Mouse (Mus musculus) hindbrain, embryonic 15.5 days (tissue): Measurements from ENCODE around the gene Thsd7a. TPM values are rescaled to one million over a fixed set of nuclear protein-coding genes. Genes with fewer than 3 reads are reported as not detected.

ENCODE experiments used
- ATAC-seq: fragments of 200-750 bp; cut with Nextera tagmentation; 2 replicates; pipeline ENCODE4 v1.8.0; 2017; ENCODE audit warnings: low read depth, moderate number of reproducible peaks, moderate TSS enrichment; ENCODE audit not compliant: low FRiP score
- H3K27ac ChIP-seq: fragments of 300-500 bp; sonication (generic); replicated peaks from 2 replicates; pipeline ENCODE4 v1.5.1; 2015; ENCODE audit warnings: mild to moderate bottlenecking, inconsistent platforms
- H3K27me3 ChIP-seq: fragments of 300-500 bp; sonication (generic); 2 replicates; pipeline ENCODE4 v1.6.1; 2015; ENCODE audit warnings: control low read depth, inconsistent platforms
- H3K36me3 ChIP-seq: fragments of 300-500 bp; sonication (generic); 2 replicates; pipeline ENCODE4 v1.6.1; 2015; ENCODE audit warnings: control low read depth, inconsistent platforms
- H3K4me1 ChIP-seq: fragments of 300-500 bp; sonication (generic); replicated peaks from 2 replicates; pipeline ENCODE4 v1.6.1; 2015; ENCODE audit warnings: control low read depth, inconsistent platforms
- H3K4me2 ChIP-seq: fragments of 300-500 bp; sonication (generic); 2 replicates; pipeline ENCODE4 v1.6.1; 2015; ENCODE audit warnings: moderate library complexity, mild to moderate bottlenecking, inconsistent platforms
- H3K4me3 ChIP-seq: fragments of 300-500 bp; sonication (generic); 2 replicates; pipeline ENCODE4 v1.5.1; 2015; ENCODE audit warnings: mild to moderate bottlenecking, inconsistent platforms
- H3K9ac ChIP-seq: fragments of 300-500 bp; sonication (generic); 2 replicates; pipeline ENCODE4 v1.6.1; 2015; ENCODE audit warnings: inconsistent platforms
- H3K9me3 ChIP-seq: fragments of 300-500 bp; sonication (generic); 2 replicates; pipeline ENCODE4 v1.6.1; 2016; ENCODE audit warnings: control low read depth, inconsistent platforms
- WGBS: fragments of 180-500 bp; shearing (Covaris S2); methylation state at CpG from one replicate; pipeline ENCODE4 v1.1.7; 2015; 5-methylcytosine and 5-hydroxymethylcytosine counted together
- polyA plus RNA-seq: library from polyadenylated mRNA; unstranded; fragments of >200 nt; fragmentation: Nextera tagmentation; extraction: Ambion mirVana; gene quantifications from 2 replicates; pipeline ENCODE4 v1.2.1, GENCODE M21; 2015

The Thsd7a gene
- polyA plus RNA-seq, 1 experiment from 2014 or later: 32.8 TPM

DNA sequence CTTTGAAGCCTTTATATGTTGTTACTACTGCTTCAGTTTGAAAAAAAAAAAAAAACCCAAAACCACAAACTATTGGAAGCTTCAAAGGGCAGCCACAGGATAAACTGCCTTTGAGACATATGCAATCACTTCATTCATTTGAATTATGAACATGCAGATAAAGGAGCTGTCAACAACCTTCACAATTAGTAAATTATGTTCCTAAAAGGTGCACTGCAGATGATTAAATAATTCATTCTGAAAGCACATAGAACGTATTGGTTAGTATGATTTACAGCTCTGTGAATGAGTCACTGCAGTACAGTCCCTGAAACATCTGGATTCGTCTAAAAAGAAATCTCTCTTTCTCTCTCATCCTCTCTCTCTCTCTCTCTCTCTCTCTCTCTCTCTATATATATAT, 390.5 kb downstream of the Thsd7a start:
- Histone ChIP-seq H3K27me3 (no peaks in the 10 kb centered on the region), H3K9ac (no peak overlapping the region), H3K4me2 (no peak overlapping the region), H3K27ac (no peak overlapping the region), H3K36me3 (no peaks in the 10 kb centered on the region), H3K4me1 (no peaks in the 10 kb centered on the region), H3K9me3 (no peaks in the 10 kb centered on the region), H3K4me3 (no peak overlapping the region)
- WGBS: 63% methylated on average over 2 of the region's 2 CpGs
- ATAC-seq: no peak

DNA sequence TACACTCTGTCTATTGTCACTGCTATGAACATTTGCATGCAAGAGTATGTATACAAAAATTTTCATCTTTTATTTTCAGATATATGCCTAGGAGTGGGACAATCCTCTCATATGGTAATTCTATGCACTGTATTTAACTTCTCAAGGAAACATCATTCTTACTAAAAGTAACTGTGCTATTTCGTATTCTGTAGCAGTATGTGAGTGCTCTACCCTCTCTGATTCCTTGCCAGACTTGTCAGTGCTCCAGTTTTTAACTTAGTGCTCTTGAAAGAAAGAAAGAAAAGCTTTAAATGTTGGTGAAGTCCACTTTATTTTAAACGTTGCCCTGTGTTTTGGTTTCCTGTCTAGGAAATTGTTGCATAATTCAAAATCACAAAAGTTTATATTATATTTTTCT, 395.6 kb downstream of the Thsd7a start:
- Histone ChIP-seq H3K27ac (no peak overlapping the region), H3K4me3 (no peak overlapping the region), H3K4me1 (0 out of 2 replicates have a peak, but pooled peaks cover 3% of the 10 kb centered on the region), H3K27me3 (no peaks in the 10 kb centered on the region), H3K4me2 (no peak overlapping the region), H3K9ac (no peak overlapping the region), H3K36me3 (no peaks in the 10 kb centered on the region), H3K9me3 (no peaks in the 10 kb centered on the region)
- ATAC-seq: no peak
- 79% methylated on average over 2 of the region's 2 CpGs for WGBS

DNA sequence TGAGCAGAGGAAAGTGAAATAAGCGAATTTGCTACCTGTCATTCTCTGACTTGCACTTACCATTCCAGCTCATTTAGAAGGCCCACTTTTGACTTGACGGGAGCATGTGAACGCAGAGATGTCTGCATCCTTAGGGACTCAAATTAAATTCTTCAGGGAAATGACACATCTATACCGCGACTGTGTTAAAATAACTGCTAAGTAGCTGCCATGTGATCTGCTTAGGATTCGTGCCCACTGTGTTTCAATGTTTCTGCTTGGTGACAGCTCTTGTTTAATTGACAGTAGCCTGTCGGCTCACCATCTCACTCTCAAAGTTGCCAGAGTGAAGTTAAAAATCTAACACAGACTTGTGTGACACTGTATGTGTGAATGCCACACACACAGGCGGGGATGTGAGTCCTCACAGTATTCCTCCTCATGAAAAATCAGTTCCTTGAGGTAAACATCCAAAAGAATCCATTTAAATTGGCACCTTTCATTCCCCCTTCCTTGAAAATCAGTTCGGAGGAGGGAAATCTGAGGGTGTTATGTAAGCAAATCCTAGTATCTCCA, 397.0 kb downstream of the Thsd7a start:
- Histone ChIP-seq H3K27ac (no peak overlapping the region), H3K4me1 (0 out of 2 replicates have a peak, but pooled peaks cover 3% of the 10 kb centered on the region), H3K9me3 (no peaks in the 10 kb centered on the region), H3K36me3 (no peaks in the 10 kb centered on the region), H3K4me2 (no peak overlapping the region), H3K9ac (no peak overlapping the region), H3K4me3 (no peak overlapping the region), H3K27me3 (no peaks in the 10 kb centered on the region)
- ATAC-seq: no peak
- 67% methylated on average over 9 of the region's 9 CpGs for WGBS

DNA sequence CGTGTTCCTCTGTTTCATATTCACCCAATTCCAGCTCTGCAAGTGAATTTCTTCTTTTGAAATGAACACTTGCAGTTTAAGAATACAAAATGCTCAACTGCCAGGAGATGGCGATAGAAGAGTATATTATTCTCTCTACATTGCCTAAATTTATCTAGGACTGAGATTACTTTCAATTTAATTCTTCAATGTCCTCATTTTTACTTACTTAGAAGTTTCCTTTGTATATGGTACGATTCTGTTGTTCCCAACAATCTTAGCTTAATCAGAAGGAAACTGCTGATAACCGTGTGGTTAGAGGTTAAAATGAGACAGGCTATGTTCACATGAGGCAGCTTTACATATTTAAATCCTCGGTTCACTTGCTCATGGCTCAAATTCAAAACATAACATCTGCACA, 398.5 kb downstream of the Thsd7a start:
- H3K36me3 ChIP-seq: no peaks in the 10 kb centered on the region
- ATAC-seq: peak; percentile 63; the same call in 1 of the 2 replicates

DNA sequence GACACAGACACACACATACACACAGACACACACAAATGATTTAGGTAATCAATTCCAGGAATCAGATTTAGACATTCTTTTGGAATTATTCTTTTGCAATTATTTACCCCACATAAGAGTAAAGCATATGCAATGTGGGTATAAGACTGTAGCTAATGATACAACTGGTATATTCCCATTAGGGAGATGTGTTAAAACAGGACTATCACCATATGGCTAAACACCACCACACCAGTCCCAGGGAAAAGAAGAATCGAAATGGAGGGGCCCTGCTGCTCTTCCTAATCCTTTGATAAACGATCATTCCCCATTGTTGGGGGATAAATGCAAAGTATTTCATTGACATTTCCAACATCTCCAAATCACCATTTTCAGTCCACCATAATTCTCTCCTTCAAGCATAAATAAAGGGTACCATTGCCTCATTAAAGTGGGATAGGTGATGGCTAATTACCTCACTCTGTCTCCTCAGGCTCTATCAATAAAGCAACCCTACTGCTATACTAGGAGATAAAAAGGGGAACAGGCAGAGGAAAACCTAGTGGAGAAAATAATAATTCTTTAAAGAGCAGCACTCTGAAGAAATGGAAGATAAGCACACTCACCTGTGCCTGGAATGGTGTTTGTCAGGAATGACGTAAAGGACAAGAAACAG, 400.0 kb downstream of the Thsd7a start:
- H3K36me3 ChIP-seq: no peaks in the 10 kb centered on the region
- ATAC-seq: no peak
- 0 out of 2 replicates have a peak, but pooled peaks cover 3% of the 10 kb centered on the region for H3K4me1 ChIP-seq
- no peak overlapping the region for H3K9ac ChIP-seq
- H3K9me3 ChIP-seq: no peaks in the 10 kb centered on the region
- H3K27ac ChIP-seq: no peak overlapping the region
- no peak overlapping the region for H3K4me3 ChIP-seq
- no peak overlapping the region for H3K4me2 ChIP-seq
- 61% methylated on average over 3 of the region's 3 CpGs for WGBS
- H3K27me3 ChIP-seq: no peaks in the 10 kb centered on the region

More for the DNA sequence above, 398.5 kb downstream of the Thsd7a start:
- Histone ChIP-seq H3K9me3 (no peaks in the 10 kb centered on the region), H3K4me1 (0 out of 2 replicates have a peak, but pooled peaks cover 3% of the 10 kb centered on the region), H3K9ac (no peak overlapping the region), H3K27me3 (no peaks in the 10 kb centered on the region), H3K27ac (no peak overlapping the region), H3K4me2 (peak overlapping the region; percentile 26; the same call in 1 of the 2 replicates), H3K4me3 (no peak overlapping the region)
- WGBS: 35% methylated on average over 5 of the region's 5 CpGs

DNA sequence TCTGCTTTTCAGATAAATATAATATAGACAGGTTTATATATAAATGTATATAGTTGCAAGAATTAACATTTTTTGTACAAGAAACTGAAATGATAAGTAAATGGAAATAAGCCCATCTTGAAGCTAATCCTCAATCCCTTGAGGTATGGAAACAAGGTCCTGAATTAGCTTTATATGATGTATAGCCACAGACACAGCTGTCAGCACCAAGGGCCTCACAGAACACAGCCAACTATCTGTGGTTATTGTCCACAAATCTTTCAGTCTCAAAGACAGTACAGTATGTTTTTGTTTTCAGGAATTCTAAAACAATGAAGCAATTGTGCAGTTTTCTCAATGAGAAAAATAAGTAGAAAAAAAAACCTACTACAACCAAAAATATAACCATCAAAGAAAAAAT, 400.5 kb downstream of the Thsd7a start:
- Histone ChIP-seq H3K36me3 (no peaks in the 10 kb centered on the region), H3K9me3 (no peaks in the 10 kb centered on the region), H3K4me3 (no peak overlapping the region), H3K27me3 (no peaks in the 10 kb centered on the region), H3K27ac (no peak overlapping the region), H3K4me2 (no peak overlapping the region), H3K9ac (no peak overlapping the region), H3K4me1 (0 out of 2 replicates have a peak, but pooled peaks cover 3% of the 10 kb centered on the region)
- ATAC-seq: no peak

DNA sequence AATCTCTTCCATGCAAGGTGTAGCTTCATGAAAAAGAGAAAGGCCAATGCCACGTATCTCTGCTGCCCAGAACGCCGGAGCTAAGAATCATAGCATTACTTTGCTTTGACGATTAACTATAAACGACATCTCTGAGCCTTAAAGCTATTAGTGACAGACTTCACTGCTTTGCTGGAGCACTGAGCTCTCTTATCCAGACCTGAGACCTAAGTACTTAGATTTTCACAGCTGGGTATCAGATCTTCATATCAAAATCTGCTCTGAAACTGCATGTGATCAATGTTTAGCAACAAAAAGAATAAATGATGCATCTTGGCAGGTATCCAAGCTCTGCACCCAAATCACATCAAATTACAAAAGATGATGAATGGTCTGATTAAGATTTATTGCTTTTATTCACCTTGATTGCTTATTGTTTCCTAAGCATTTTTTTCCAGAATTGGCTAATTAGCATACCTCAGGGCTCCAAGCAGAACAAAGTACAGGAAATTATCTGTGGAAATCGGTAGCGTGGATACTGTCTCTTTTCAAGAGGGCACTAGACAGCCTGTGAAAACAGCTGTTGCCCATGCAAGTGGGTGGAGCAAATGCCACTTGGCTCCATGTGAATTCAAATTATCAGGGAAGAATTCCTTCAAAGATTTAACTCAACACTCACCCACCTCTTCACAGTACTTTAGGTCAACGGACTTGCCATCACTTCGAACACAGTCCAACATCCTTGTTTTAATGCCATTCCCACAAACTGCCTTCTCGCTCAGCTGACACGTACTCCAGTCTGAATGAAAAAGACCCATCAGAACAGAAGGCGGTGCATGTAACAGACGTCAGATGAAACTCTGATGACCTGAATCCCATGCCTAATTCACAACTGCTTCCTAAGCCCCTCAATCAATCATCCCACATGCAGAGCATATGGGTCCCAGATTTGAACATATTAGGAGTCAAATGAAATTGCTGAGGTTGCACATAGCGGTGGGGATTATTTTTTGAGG, 412.3 kb downstream of the Thsd7a start:
- ATAC-seq: peak; percentile 69; the same call in 1 of the 2 replicates
- H3K36me3 ChIP-seq: no peaks in the 10 kb centered on the region
- no peak overlapping the region for H3K4me3 ChIP-seq
- H3K9me3 ChIP-seq: no peaks in the 10 kb centered on the region
- H3K4me1 ChIP-seq: peaks cover 9% of the 10 kb centered on the region; the same call in 1 of the 2 replicates
- WGBS: 40% methylated on average over 14 of the region's 14 CpGs
- H3K9ac ChIP-seq: no peak overlapping the region
- no peak overlapping the region for H3K4me2 ChIP-seq
- H3K27me3 ChIP-seq: no peaks in the 10 kb centered on the region
- H3K27ac ChIP-seq: 0 out of 2 replicates have a peak overlapping the region, but pooled peaks have one; percentile 7

DNA sequence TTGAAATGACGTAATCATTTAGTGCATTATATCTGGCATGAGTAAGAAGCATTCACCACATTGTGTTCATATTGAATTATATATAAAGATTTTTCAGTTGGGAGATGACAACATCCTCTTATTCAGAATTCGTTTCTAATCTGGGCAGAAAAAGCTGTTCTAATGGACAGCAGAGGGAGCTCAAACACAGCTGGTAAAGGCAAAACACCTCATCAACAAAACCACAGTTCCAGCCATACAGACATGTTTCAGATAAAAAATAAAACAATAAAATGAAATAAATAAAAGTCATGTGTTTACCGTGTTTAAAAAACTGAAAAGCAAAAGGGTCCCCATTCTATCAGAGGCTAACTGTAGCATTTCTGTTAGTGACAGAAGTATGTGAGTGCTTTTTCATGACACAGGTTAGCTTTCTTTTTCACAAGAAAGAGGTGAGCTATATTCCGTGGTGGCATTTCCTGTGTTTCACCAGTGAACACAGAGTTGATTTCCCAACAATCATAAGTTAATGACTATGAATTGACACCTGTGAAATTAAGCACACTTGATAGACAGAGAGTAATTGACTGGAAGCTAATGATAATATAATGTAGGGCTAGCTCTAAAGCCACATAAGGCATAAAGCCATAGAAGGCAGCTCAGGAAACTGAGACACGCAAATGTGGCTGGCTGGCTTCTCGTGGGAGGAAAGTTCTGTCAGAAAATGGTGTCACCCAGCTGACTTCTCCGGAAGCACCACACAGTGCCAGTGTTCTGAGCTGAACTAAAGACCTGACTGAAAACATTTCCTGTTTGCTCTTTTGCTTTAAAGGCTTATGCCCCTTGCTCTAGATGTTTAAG, 433.9 kb downstream of the Thsd7a start:
- Histone ChIP-seq H3K4me1 (no peaks in the 10 kb centered on the region), H3K9ac (no peak overlapping the region), H3K9me3 (no peaks in the 10 kb centered on the region), H3K4me3 (no peak overlapping the region), H3K36me3 (no peaks in the 10 kb centered on the region; the same call in 1 of the 2 replicates), H3K27me3 (no peaks in the 10 kb centered on the region), H3K27ac (0 out of 2 replicates have a peak overlapping the region, but pooled peaks have one; percentile 30), H3K4me2 (no peak overlapping the region)
- 56% methylated on average over 7 of the region's 7 CpGs for WGBS
- peak; percentile 72; the same call in 1 of the 2 replicates for ATAC-seq

DNA sequence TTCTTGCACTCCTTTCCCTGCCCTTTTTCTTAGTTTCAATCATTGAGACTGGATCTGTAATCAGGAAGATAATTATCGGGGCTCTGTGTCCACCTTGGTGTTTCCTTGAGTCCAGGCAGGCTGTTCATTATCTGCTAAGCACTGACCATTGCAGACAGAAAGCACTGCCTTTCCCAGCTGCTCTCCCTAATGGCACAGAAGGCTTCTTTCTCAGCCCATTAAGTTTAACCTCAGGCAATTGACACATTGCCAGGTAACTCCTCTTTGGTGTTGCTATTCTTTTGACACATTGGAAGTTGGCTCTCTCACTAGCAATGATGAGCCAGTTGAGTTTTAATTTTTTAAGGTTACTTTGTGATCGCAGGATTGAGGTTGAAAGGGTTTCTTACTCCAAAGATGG, 441.7 kb downstream of the Thsd7a start:
- H3K9me3 ChIP-seq: peaks cover 6% of the 10 kb centered on the region; the same call in 1 of the 2 replicates
- 73% methylated on average over 2 of the region's 2 CpGs for WGBS
- no peaks in the 10 kb centered on the region for H3K27me3 ChIP-seq
- no peak overlapping the region for H3K4me2 ChIP-seq
- H3K4me3 ChIP-seq: no peak overlapping the region
- H3K36me3 ChIP-seq: no peaks in the 10 kb centered on the region; the same call in 1 of the 2 replicates
- no peak overlapping the region for H3K9ac ChIP-seq
- no peak overlapping the region for H3K27ac ChIP-seq
- ATAC-seq: no peak; the same call in 1 of the 2 replicates
- no peaks in the 10 kb centered on the region for H3K4me1 ChIP-seq

DNA sequence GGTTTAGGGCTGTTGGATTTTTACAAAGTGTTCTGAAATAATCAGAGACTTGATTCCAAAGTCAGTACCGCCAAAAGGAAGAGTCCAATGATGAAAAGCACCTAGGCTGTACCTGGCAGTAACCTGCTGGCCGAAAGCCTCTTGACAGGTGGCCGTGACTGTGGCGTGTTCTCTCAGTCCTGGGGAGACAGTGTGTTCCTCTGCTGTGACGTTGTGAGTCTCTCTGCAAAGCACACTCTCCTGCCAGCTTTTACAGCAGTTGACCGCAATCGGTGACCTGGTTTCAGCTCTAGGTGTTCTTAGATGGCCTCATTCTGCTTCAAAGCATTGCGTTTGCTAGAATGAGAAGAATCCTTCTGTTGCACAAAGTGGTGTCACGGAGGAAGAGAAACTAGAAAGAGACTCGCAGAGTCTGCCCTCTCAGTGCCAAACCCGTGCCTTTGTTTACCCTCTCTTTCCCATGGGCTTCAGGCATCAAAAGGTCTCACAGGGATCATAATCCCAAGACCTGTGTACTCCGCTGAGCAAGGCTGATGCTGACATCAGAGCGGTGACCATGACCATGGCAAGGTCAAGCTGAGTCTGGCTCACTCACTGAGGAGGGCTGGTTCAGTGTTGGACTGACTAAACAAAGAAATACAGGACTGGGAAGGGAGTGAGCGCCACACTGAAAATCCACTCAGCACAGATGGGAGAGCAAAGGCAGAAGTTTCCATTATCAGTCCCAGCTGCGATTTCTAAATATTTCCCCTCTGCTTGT, 486.4 kb downstream of the Thsd7a start:
- H3K4me1 ChIP-seq: peaks cover 22% of the 10 kb centered on the region
- H3K9me3 ChIP-seq: no peaks in the 10 kb centered on the region
- H3K4me2 ChIP-seq: no peak overlapping the region
- H3K27me3 ChIP-seq: no peaks in the 10 kb centered on the region
- no peak overlapping the region for H3K4me3 ChIP-seq
- no peak overlapping the region for H3K27ac ChIP-seq
- WGBS: 90% methylated on average over 15 of the region's 15 CpGs
- no peaks in the 10 kb centered on the region for H3K36me3 ChIP-seq
- no peak overlapping the region for H3K9ac ChIP-seq
- ATAC-seq: no peak
